Mouse (Mus musculus) Patski (cell line): ENCODE results near the gene Dnaaf3. TPM values are rescaled to one million over a fixed set of nuclear protein-coding genes. Genes with fewer than 3 reads are reported as not detected.

ENCODE experiments used
- ATAC-seq: fragments of 100-300 bp; one replicate; pipeline ENCODE4 v1.8.0; 2021
- CTCF ChIA-PET: fragments of 350-600 bp; sonication (Branson Sonifier 250); formaldehyde crosslinking; loops from one replicate; lab custom pipeline; 2022; ENCODE audit warnings: inconsistent platforms; lab: Charles Lee
- POLR2A ChIA-PET: fragments of 350-600 bp; sonication (Branson Sonifier 250); formaldehyde crosslinking; loops from one replicate; lab custom pipeline; 2022; ENCODE audit warnings: antibody characterized with exemption, inconsistent platforms; lab: Charles Lee
- DNase-seq: peaks from one replicate; pipeline ENCODE4 v3.0.0-alpha.2; 2011; ENCODE audit warnings: low read depth, low spot score
- H3K27me3 ChIP-seq: fragments of 371-371 bp; one replicate; pipeline ENCODE4 v1.5.1; 2021
- CTCF ChIP-seq: fragments of 100-300 bp; IDR thresholded peaks from one replicate; pipeline ENCODE4 v1.5.1; 2021
- in situ Hi-C: fragments of 300-500 bp; cut with MboI; formaldehyde crosslinking; loops from 3 replicates; pipeline ENCODE4 v1.11.1; 2018; ENCODE audit warnings: low pct_unique_long_range_greater_than_20kb, mixed read lengths
- polyA plus RNA-seq: library from polyadenylated mRNA; unstranded; gene quantifications from one replicate; pipeline ENCODE4 v1.2.3, GENCODE M21; 2021

Gene Dnaaf3
- polyA plus RNA-seq, 1 experiment from 2014 or later: 1.9 TPM

- POLR2A ChIA-PET: interaction anchor here (0.7 kb wide), 1 partner anchor 14 kb away, joined by 4 read pairs; the partner anchor contains the start of gene Tnni3
- in situ Hi-C loops: no loop called here
- CTCF ChIA-PET: interaction anchor here (0.9 to 2.3 kb wide), 4 partner anchors 13 to 39 kb away, joined by 3 to 20 read pairs (median 4); partner anchors contain the start of gene Tnni3
- TF ChIP-seq CTCF: peak; percentile 89
- DNase-seq (no peak), ATAC-seq (peak; percentile 29)
- no peaks in the 10 kb centered on the region for H3K27me3 ChIP-seq
Observed at GRCm38 (mm10) chr7:4509863-4510608, 22.2 kb downstream of the Dnaaf3 start.

DNA sequence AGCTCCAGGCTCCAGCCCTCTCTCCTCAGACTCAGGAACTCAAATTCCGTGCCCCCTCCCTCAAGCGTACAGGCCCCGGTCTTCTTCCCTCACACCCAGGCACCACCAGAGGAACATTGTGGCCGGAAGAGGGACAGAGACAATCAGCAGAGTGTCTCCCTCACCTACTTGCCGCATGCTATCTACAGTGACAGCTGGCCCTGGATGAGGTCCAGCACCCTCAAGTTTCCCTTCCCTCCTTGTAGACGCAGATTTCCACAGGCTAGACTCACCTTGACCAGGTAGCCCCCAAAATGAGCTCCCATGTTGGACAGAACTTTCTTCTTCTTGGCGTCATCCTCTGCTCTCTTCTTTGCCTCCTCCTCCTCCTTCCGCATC, 23.5 kb downstream of the Dnaaf3 start:
- no peak for TF ChIP-seq CTCF
- no peak for DNase-seq
- in situ Hi-C loops: no loop called here
- no peaks in the 10 kb centered on the region for H3K27me3 ChIP-seq
- no peak for ATAC-seq
- ChIA-PET POLR2A (no interaction called here), CTCF (interaction anchor here (2.3 kb wide), 1 partner anchor 14 kb away, joined by 20 read pairs; the partner anchor contains the start of gene Tnni3)

- no peak for DNase-seq
- no peak for TF ChIP-seq CTCF
- no peak for ATAC-seq
- CTCF ChIA-PET: interaction anchor here (2.3 kb wide), 1 partner anchor 15 kb away, joined by 20 read pairs; the partner anchor contains the start of gene Tnni3
- no peaks in the 10 kb centered on the region for H3K27me3 ChIP-seq
- POLR2A ChIA-PET: no interaction called here
- in situ Hi-C loops: no loop called here
Observed at GRCm38 (mm10) chr7:4508062-4508738, 24.1 kb downstream of the Dnaaf3 start.

GRCm38 (mm10) chr7:4507220-4507619, 25.0 kb downstream of the Dnaaf3 start:
- H3K27me3 ChIP-seq: no peaks in the 10 kb centered on the region
- ChIA-PET POLR2A (no interaction called here), CTCF (no interaction called here)
- TF ChIP-seq CTCF: no peak
- DNase-seq: no peak
- no peak for ATAC-seq
- in situ Hi-C loops: no loop called here

GRCm38 (mm10) chr7:4504646-4505435, 27.4 kb downstream of the Dnaaf3 start:
- ChIA-PET CTCF (interaction anchor here (4.3 kb wide), 1 partner anchor 8 kb away, joined by 13 read pairs; no protein-coding TSS in a partner anchor), POLR2A (interaction anchor here (0.6 kb wide), 1 partner anchor 1215 kb away, joined by 5 read pairs; no protein-coding TSS in a partner anchor)
- H3K27me3 ChIP-seq: no peaks in the 10 kb centered on the region
- DNase-seq (no peak), ATAC-seq (no peak)
- TF ChIP-seq CTCF: no peak
- in situ Hi-C loops: no loop called here

DNA sequence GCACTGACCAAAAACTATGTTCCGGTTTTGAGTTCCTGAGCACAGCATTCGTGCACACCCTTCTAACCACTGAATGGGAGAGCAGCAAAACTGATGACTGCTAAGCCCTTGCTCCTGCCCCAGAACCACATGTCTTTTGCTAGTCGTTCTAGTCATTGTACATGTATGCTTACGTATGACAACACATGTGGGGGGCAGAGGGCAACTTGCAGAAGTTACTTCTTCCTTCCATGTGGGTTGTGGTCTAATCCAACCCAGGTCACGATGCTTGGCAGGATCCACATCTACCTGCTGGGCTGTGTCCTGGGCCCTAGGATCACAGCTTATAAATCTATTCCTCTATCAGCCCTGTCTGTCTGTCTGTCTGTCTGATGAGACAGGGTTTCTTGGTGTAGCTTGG, 28.4 kb downstream of the Dnaaf3 start:
- TF ChIP-seq CTCF: no peak
- ATAC-seq (no peak), DNase-seq (no peak)
- in situ Hi-C loops: no loop called here
- CTCF ChIA-PET: interaction anchor here (4.3 kb wide), 1 partner anchor 9 kb away, joined by 13 read pairs; no protein-coding TSS in a partner anchor
- H3K27me3 ChIP-seq: no peaks in the 10 kb centered on the region
- POLR2A ChIA-PET: no interaction called here

- POLR2A ChIA-PET: interaction anchor here (0.7 kb wide), 1 partner anchor 347 kb away, joined by 13 read pairs; no protein-coding TSS in a partner anchor
- no peak for DNase-seq
- no peak for ATAC-seq
- CTCF ChIA-PET: interaction anchor here (4.3 kb wide), 1 partner anchor 10 kb away, joined by 13 read pairs; no protein-coding TSS in a partner anchor
- no peaks in the 10 kb centered on the region for H3K27me3 ChIP-seq
- no peak for TF ChIP-seq CTCF
- in situ Hi-C loops: no loop called here
Observed at GRCm38 (mm10) chr7:4503100-4503499, 29.2 kb downstream of the Dnaaf3 start.

GRCm38 (mm10) chr7:4502421-4503090, 29.7 kb downstream of the Dnaaf3 start:
- TF ChIP-seq CTCF: no peak
- ChIA-PET CTCF (interaction anchor here (1.3 to 4.3 kb wide), 2 partner anchors 10 to 22 kb away, joined by 3 to 13 read pairs; no protein-coding TSS in a partner anchor), POLR2A (interaction anchor here (0.6 to 0.7 kb wide), 3 partner anchors 347 to 463 kb away, joined by 3 to 13 read pairs (median 3); no protein-coding TSS in a partner anchor)
- DNase-seq (no peak), ATAC-seq (no peak)
- H3K27me3 ChIP-seq: no peaks in the 10 kb centered on the region
- in situ Hi-C loops: no loop called here
